In the genomic region with DNA sequence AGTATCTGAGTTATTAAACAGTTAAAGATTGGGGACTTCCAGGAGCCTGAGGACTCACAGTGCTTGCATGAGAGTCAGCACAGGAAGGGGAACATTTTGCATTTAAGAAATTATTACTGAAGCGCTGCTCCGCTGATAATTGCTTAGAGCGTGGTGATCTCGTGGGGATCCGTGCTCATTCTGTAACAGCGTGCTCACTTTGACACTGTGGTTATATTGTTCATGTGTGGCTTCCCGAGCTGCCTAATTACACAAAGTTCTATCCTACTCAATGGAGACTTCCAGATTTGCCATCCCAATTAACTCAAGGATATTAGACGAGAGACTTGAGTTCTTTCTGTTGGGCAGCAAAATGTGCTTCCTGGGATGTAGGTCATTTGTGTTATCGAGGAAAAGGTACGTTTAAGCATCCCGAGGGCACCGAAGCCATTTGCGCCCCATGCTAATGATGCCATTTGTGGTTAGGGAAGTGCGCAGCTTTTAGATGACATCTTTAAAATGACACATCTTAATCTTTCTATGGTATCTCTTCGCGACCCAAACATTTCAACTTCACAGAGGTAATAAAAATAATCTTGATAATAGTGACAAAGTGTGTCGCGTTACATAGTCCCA, we compare ENCODE assay signal across 18 mouse cellular contexts.
DNase-seq lines count a peak whose midpoint lies in the region; ATAC-seq and TF ChIP-seq lines count a peak whose summit lies in the region.
"Had no signal": no experiment of that assay in that cellular context is flagged by ENCODE, and none has a peak within 500 bp of the region (broad histone marks: within the 10 kb centered on the region; RNA-seq: fewer than 3 reads in every experiment).

No protein-coding gene starts in this region.

- 72% methylated on average over 18 of the region's 18 CpGs for WGBS in hindbrain, embryonic 14.5 days
- 90% methylated on average over 18 of the region's 18 CpGs for WGBS in hindbrain, embryonic 12.5 days
- 82% methylated on average over 18 of the region's 18 CpGs for WGBS in midbrain, postnatal 0 days
- 87% methylated on average over 18 of the region's 18 CpGs for WGBS in midbrain, embryonic 13.5 days
- 75% methylated on average over 18 of the region's 18 CpGs for WGBS in hindbrain, postnatal 0 days
- WGBS in liver, embryonic 11.5 days = 91% methylated on average over 18 of the region's 18 CpGs

- no peak overlapping the region for H3K4me3 ChIP-seq in hindbrain, embryonic 14.5 days (replicated peaks; ENCODE audit: low read length)
- no peak overlapping the region for H3K4me3 ChIP-seq in hindbrain, embryonic 12.5 days
- no peak overlapping the region for H3K4me3 ChIP-seq in midbrain, postnatal 0 days (ENCODE audit: low read depth, low read length)
- no peak overlapping the region for H3K4me3 ChIP-seq in midbrain, embryonic 13.5 days (replicated peaks)
- H3K4me3 ChIP-seq in hindbrain, postnatal 0 days (ENCODE audit: low read length) = no peak overlapping the region
- H3K4me3 ChIP-seq in liver, embryonic 11.5 days (ENCODE audit: low read depth, low read length) = no peak overlapping the region
- H3K4me3 ChIP-seq: embryonic facial prominence, embryonic 10.5 days; forebrain, embryonic 13.5 days; heart, embryonic 13.5 days had no signal

- no peaks in the 10 kb centered on the region for H3K9me3 ChIP-seq in hindbrain, embryonic 14.5 days (ENCODE audit: control insufficient read depth, low read length)
- H3K9me3 ChIP-seq in hindbrain, embryonic 12.5 days (replicated peaks) = no peaks in the 10 kb centered on the region
- H3K9me3 ChIP-seq in midbrain, postnatal 0 days (ENCODE audit: low read length) = no peaks in the 10 kb centered on the region
- no peaks in the 10 kb centered on the region for H3K9me3 ChIP-seq in midbrain, embryonic 13.5 days
- no peaks in the 10 kb centered on the region for H3K9me3 ChIP-seq in hindbrain, postnatal 0 days (ENCODE audit: low read length)
- no peaks in the 10 kb centered on the region for H3K9me3 ChIP-seq in liver, embryonic 11.5 days (ENCODE audit: control insufficient read depth, low read length)
- H3K9me3 ChIP-seq: embryonic facial prominence, embryonic 10.5 days; forebrain, embryonic 13.5 days; heart, embryonic 13.5 days had no signal

- H3K27ac ChIP-seq in hindbrain, embryonic 14.5 days = no peak overlapping the region
- no peak overlapping the region for H3K27ac ChIP-seq in hindbrain, embryonic 12.5 days
- H3K27ac ChIP-seq in midbrain, postnatal 0 days (ENCODE audit: low read depth, low read length) = no peak overlapping the region
- H3K27ac ChIP-seq in midbrain, embryonic 13.5 days = no peak overlapping the region
- H3K27ac ChIP-seq in hindbrain, postnatal 0 days = no peak overlapping the region
- H3K27ac ChIP-seq in liver, embryonic 11.5 days (ENCODE audit: low read depth, low read length) = no peak overlapping the region
- H3K27ac ChIP-seq: embryonic facial prominence, embryonic 10.5 days; forebrain, embryonic 13.5 days; heart, embryonic 13.5 days had no signal

- no peaks in the 10 kb centered on the region for H3K4me1 ChIP-seq in hindbrain, embryonic 14.5 days (replicated peaks; ENCODE audit: control insufficient read depth, insufficient read depth, low read length)
- no peaks in the 10 kb centered on the region for H3K4me1 ChIP-seq in hindbrain, embryonic 12.5 days
- no peaks in the 10 kb centered on the region for H3K4me1 ChIP-seq in midbrain, postnatal 0 days (ENCODE audit: insufficient read depth, low read length)
- no peaks in the 10 kb centered on the region for H3K4me1 ChIP-seq in midbrain, embryonic 13.5 days (replicated peaks)
- H3K4me1 ChIP-seq in hindbrain, postnatal 0 days (ENCODE audit: insufficient read depth, low read length) = no peaks in the 10 kb centered on the region
- no peaks in the 10 kb centered on the region for H3K4me1 ChIP-seq in liver, embryonic 11.5 days (replicated peaks; ENCODE audit: control insufficient read depth, insufficient read depth, low read length)
- H3K4me1 ChIP-seq: embryonic facial prominence, embryonic 10.5 days; forebrain, embryonic 13.5 days; heart, embryonic 13.5 days had no signal

- H3K36me3 ChIP-seq in hindbrain, embryonic 14.5 days (replicated peaks; ENCODE audit: control insufficient read depth, insufficient read depth) = no peaks in the 10 kb centered on the region
- H3K36me3 ChIP-seq in hindbrain, embryonic 12.5 days = no peaks in the 10 kb centered on the region
- H3K36me3 ChIP-seq in midbrain, postnatal 0 days (ENCODE audit: insufficient read depth, low read length) = no peaks in the 10 kb centered on the region
- no peaks in the 10 kb centered on the region for H3K36me3 ChIP-seq in midbrain, embryonic 13.5 days
- no peaks in the 10 kb centered on the region for H3K36me3 ChIP-seq in hindbrain, postnatal 0 days (ENCODE audit: insufficient read depth, low read length)
- no peaks in the 10 kb centered on the region for H3K36me3 ChIP-seq in liver, embryonic 11.5 days (ENCODE audit: control insufficient read depth, insufficient read depth, low read length)
- H3K36me3 ChIP-seq: embryonic facial prominence, embryonic 10.5 days; heart, embryonic 13.5 days had no signal

- no peak overlapping the region for H3K4me2 ChIP-seq in hindbrain, embryonic 14.5 days (replicated peaks)
- H3K4me2 ChIP-seq in hindbrain, embryonic 12.5 days (replicated peaks) = no peak overlapping the region
- no peak overlapping the region for H3K4me2 ChIP-seq in midbrain, postnatal 0 days (ENCODE audit: low read depth, low read length, poor library complexity, severe bottlenecking)
- no peak overlapping the region for H3K4me2 ChIP-seq in midbrain, embryonic 13.5 days (replicated peaks)
- H3K4me2 ChIP-seq in hindbrain, postnatal 0 days (ENCODE audit: low read depth, low read length) = no peak overlapping the region
- no peak overlapping the region for H3K4me2 ChIP-seq in liver, embryonic 11.5 days
- H3K4me2 ChIP-seq: forebrain, embryonic 13.5 days; heart, embryonic 13.5 days had no signal

- DNase-seq in hindbrain, embryonic 14.5 days (ENCODE audit: low spot score) = peak; percentile 38
- DNase-seq in midbrain, postnatal 0 days (ENCODE audit: low spot score) = peak; percentile 73
- peak; percentile 70 for DNase-seq in hindbrain, postnatal 0 days (ENCODE audit: low spot score)
- DNase-seq in liver, embryonic 11.5 days (ENCODE audit: low spot score) = no peak
- DNase-seq in Muller cell, postnatal 12 days (ENCODE audit: inconsistent ontology term) = no peak
- DNase-seq: adrenal gland, postnatal 14 days; cerebellum, adult 2 months; cerebellum, postnatal 10 days; forebrain, postnatal 0 days; gastrocnemius, postnatal 14 days; heart, postnatal 36 days had no signal

- no peak overlapping the region for H3K9ac ChIP-seq in hindbrain, embryonic 14.5 days
- H3K9ac ChIP-seq in hindbrain, embryonic 12.5 days = no peak overlapping the region
- no peak overlapping the region for H3K9ac ChIP-seq in midbrain, postnatal 0 days (replicated peaks; ENCODE audit: low read length, poor library complexity, severe bottlenecking)
- H3K9ac ChIP-seq in midbrain, embryonic 13.5 days (replicated peaks) = no peak overlapping the region
- no peak overlapping the region for H3K9ac ChIP-seq in hindbrain, postnatal 0 days (replicated peaks; ENCODE audit: low read length)
- H3K9ac ChIP-seq in liver, embryonic 11.5 days (ENCODE audit: low read depth, low read length) = no peak overlapping the region
- H3K9ac ChIP-seq: forebrain, embryonic 13.5 days; forebrain, postnatal 0 days; heart, embryonic 13.5 days had no signal

- ATAC-seq in hindbrain, embryonic 14.5 days (ENCODE audit: low FRiP score) = peak; percentile 72
- ATAC-seq in hindbrain, embryonic 12.5 days (ENCODE audit: low FRiP score) = no peak
- no peak for ATAC-seq in midbrain, postnatal 0 days (ENCODE audit: low FRiP score)
- ATAC-seq in midbrain, embryonic 13.5 days = no peak
- ATAC-seq in hindbrain, postnatal 0 days = peak; percentile 79
- no peak for ATAC-seq in liver, embryonic 11.5 days (replicated peaks; ENCODE audit: low FRiP score)
- ATAC-seq: activated CD4-positive, CD25-positive, alpha-beta regulatory T cell, adult 4 months; forebrain, embryonic 13.5 days; forebrain, postnatal 0 days; Patski had no signal

- H3K27me3 ChIP-seq in hindbrain, embryonic 14.5 days (ENCODE audit: control insufficient read depth, insufficient read depth, low read length) = no peaks in the 10 kb centered on the region
- H3K27me3 ChIP-seq in hindbrain, embryonic 12.5 days = no peaks in the 10 kb centered on the region
- H3K27me3 ChIP-seq in midbrain, postnatal 0 days (ENCODE audit: insufficient read depth, low read length) = no peaks in the 10 kb centered on the region
- H3K27me3 ChIP-seq in midbrain, embryonic 13.5 days = no peaks in the 10 kb centered on the region
- H3K27me3 ChIP-seq in hindbrain, postnatal 0 days (ENCODE audit: insufficient read depth, low read length) = no peaks in the 10 kb centered on the region
- H3K27me3 ChIP-seq in liver, embryonic 11.5 days (replicated peaks; ENCODE audit: control insufficient read depth, insufficient read depth, low read length) = no peaks in the 10 kb centered on the region
- H3K27me3 ChIP-seq: forebrain, embryonic 13.5 days; heart, embryonic 13.5 days; Patski had no signal

- no peak for TF ChIP-seq CTCF in midbrain, postnatal 0 days (IDR thresholded peaks at IDR 0.05)
- TF ChIP-seq CTCF in hindbrain, postnatal 0 days (IDR thresholded peaks at IDR 0.05; ENCODE audit: low read depth) = no peak

Comparison
In these comparisons a context has a peak if more than half of its experiments do, and no peak if none do; other contexts are left out.
1. ATAC-seq: peak in hindbrain, embryonic 14.5 days (single experiment) and hindbrain, postnatal 0 days (single experiment); none in hindbrain, embryonic 12.5 days (single experiment), midbrain, postnatal 0 days (single experiment), midbrain, embryonic 13.5 days (single experiment) and liver, embryonic 11.5 days (single experiment).
2. DNase-seq: peak in hindbrain, embryonic 14.5 days (single experiment), midbrain, postnatal 0 days (single experiment) and hindbrain, postnatal 0 days (single experiment); none in liver, embryonic 11.5 days (single experiment) and Muller cell, postnatal 12 days (single experiment).